Mouse (Mus musculus): ENCODE results near the gene Col13a1. TPM values are rescaled to one million over a fixed set of nuclear protein-coding genes. Genes with fewer than 3 reads are reported as not detected.

Col13a1 gene
- polyA plus RNA-seq, 1 experiment from 2014 or later, result 3.5 TPM

GRCm38 (mm10) chr10:61839326-61839725, 139.6 kb downstream of the Col13a1 start:
- H3K9me3 ChIP-seq (replicated peaks), result no peaks in the 10 kb centered on the region
- H3K9ac ChIP-seq (replicated peaks), result no peak overlapping the region
- no peak for ATAC-seq (ENCODE audit: low FRiP score)
- no peak overlapping the region for H3K4me2 ChIP-seq
- H3K27me3 ChIP-seq (replicated peaks), result no peaks in the 10 kb centered on the region
- no peaks in the 10 kb centered on the region for H3K36me3 ChIP-seq
- WGBS, result 71% methylated on average over 9 of the region's 9 CpGs
- no peak overlapping the region for H3K27ac ChIP-seq (replicated peaks)
- no peak overlapping the region for H3K4me3 ChIP-seq (replicated peaks)
- H3K4me1 ChIP-seq, result peaks cover 8% of the 10 kb centered on the region; the same call in 1 of the 2 replicates

DNA sequence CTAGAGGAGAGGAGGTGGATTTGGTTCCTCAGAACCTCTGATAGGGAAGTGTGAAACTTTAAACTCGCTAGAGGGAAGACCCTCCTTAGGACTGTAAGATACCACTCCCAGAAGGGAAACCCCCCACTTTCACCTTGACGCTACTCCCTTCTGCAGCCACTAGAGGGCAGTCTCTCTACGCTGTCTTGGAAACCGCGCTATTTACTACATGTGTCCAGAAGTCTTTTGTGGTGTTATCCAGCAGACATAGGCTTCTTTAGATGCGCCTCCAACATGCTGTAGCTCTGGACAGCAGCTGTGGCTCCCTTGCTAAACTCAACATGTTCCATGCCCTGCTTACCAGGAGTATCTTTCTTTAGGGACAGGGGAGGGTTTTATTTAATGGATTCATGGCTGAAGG, 140.1 kb downstream of the Col13a1 start:
- H3K27ac ChIP-seq (replicated peaks), result no peak overlapping the region

DNA sequence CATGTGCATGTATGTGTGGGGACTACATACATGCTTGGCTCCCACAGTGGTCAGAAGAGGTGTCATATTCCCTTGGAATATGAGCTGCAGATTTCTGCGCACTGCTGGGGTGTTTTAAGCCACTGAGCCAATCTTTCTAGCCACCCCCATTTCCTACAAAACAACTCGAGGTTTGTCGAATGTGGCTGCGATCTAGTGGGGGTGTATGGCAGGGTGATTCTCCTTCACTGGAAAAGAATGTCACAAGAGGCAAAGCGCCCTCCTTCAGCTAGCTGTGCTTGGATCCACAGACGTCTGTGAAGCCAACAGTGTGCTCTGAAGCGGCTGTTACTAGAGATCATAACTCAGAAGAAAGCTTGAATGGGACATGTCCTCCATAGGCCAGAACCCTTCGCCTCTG, 141.6 kb downstream of the Col13a1 start:
- Histone ChIP-seq H3K4me1 (peaks cover 8% of the 10 kb centered on the region; the same call in 1 of the 2 replicates), H3K36me3 (no peaks in the 10 kb centered on the region), H3K27ac (replicated peaks) (no peak overlapping the region), H3K4me3 (replicated peaks) (no peak overlapping the region), H3K9me3 (replicated peaks) (no peaks in the 10 kb centered on the region), H3K27me3 (replicated peaks) (no peaks in the 10 kb centered on the region), H3K4me2 (no peak overlapping the region), H3K9ac (replicated peaks) (no peak overlapping the region)
- 69% methylated on average over 8 of the region's 8 CpGs for WGBS
- ATAC-seq (ENCODE audit: low FRiP score), result no peak

More for the DNA sequence above, 140.1 kb downstream of the Col13a1 start:
- peak; percentile 58 for ATAC-seq (ENCODE audit: low FRiP score)
- WGBS, result 2% methylated on average over 6 of the region's 6 CpGs
- Histone ChIP-seq H3K4me2 (no peak overlapping the region), H3K36me3 (no peaks in the 10 kb centered on the region), H3K9ac (replicated peaks) (no peak overlapping the region), H3K4me3 (replicated peaks) (no peak overlapping the region), H3K27me3 (replicated peaks) (no peaks in the 10 kb centered on the region), H3K4me1 (peaks cover 8% of the 10 kb centered on the region; the same call in 1 of the 2 replicates), H3K9me3 (replicated peaks) (no peaks in the 10 kb centered on the region)

DNA sequence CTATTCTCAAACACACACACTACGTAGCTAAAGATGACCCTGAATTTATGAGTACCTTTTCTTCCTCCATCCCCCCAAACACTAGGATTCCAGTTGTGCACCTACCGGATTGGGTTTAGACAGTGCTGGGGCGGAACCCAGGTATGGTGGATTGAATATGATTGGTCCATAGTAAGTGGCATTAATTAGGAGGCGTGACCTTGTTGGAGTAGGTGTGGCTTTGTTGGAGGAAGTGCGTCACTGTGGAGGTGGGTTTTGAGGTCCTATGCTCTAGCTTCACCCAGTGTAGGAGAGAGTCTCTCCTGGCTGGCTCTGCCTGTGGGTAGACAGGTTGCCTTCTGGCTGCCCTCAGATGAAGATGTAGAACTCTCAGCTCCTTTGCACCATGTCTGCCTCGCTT, 144.6 kb downstream of the Col13a1 start:
- no peak overlapping the region for H3K27ac ChIP-seq (replicated peaks)
- WGBS, result 94% methylated on average over 6 of the region's 6 CpGs
- peaks cover 5% of the 10 kb centered on the region; the same call in 1 of the 2 replicates for H3K4me1 ChIP-seq
- H3K9ac ChIP-seq (replicated peaks), result no peak overlapping the region
- H3K36me3 ChIP-seq, result no peaks in the 10 kb centered on the region
- no peaks in the 10 kb centered on the region for H3K9me3 ChIP-seq (replicated peaks)
- no peak for ATAC-seq (ENCODE audit: low FRiP score)
- no peak overlapping the region for H3K4me2 ChIP-seq
- H3K27me3 ChIP-seq (replicated peaks), result no peaks in the 10 kb centered on the region
- H3K4me3 ChIP-seq (replicated peaks), result no peak overlapping the region

DNA sequence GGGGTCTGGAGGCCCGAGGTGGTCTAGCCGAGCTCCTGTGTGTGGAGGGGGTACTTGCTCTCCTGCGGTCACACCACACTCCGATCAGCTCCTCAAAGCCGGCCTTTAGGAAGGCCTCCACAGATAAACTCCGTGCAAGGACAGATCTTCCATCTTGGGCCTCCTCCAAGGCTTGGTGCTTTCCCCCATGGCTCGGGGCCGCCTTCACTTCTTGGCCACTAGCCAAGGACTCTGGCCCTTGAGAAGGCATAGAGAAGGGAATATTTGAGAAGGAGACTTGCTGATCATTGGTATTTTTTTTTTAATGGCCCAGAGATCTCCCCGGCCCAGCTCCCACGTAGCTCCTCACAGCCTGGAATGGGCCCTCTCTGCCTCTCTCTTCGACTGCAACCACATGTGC, 146.2 kb downstream of the Col13a1 start:
- no peak for ATAC-seq (ENCODE audit: low FRiP score)
- H3K36me3 ChIP-seq, result no peaks in the 10 kb centered on the region
- H3K4me3 ChIP-seq (replicated peaks), result no peak overlapping the region
- 90% methylated on average over 11 of the region's 11 CpGs for WGBS
- H3K27me3 ChIP-seq (replicated peaks), result no peaks in the 10 kb centered on the region
- no peaks in the 10 kb centered on the region; the same call in 1 of the 2 replicates for H3K4me1 ChIP-seq
- H3K9ac ChIP-seq (replicated peaks), result no peak overlapping the region
- H3K9me3 ChIP-seq (replicated peaks), result no peaks in the 10 kb centered on the region
- no peak overlapping the region for H3K27ac ChIP-seq (replicated peaks)
- no peak overlapping the region for H3K4me2 ChIP-seq

- WGBS, result 93% methylated on average over 6 of the region's 6 CpGs
- H3K4me1 ChIP-seq, result no peaks in the 10 kb centered on the region; the same call in 1 of the 2 replicates
- H3K4me3 ChIP-seq (replicated peaks), result no peak overlapping the region
- H3K27ac ChIP-seq (replicated peaks), result no peak overlapping the region
- no peak overlapping the region for H3K9ac ChIP-seq (replicated peaks)
- no peaks in the 10 kb centered on the region for H3K36me3 ChIP-seq
- no peaks in the 10 kb centered on the region for H3K27me3 ChIP-seq (replicated peaks)
- no peak for ATAC-seq (ENCODE audit: low FRiP score)
- no peak overlapping the region for H3K4me2 ChIP-seq
- no peaks in the 10 kb centered on the region for H3K9me3 ChIP-seq (replicated peaks)
Observed at GRCm38 (mm10) chr10:61831741-61832140, 147.2 kb downstream of the Col13a1 start.

DNA sequence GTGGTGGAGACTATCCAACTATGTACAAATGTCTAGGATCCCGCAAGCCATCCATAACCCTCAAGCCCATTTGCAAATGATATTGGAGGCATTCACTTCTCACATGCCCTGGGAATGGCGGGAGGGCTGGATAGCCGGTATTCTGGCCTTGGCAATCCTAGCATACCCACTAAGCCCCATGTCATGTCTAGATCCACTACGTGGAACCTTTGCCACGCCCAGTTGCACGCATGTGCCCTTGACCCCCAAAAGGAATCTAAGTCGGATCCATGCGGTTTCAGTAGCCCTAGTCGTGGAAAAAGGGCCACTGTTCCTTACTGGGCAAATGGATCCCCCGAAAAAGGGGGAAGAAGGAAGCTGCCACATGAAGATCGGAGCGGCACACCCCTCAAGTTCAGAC, 147.7 kb downstream of the Col13a1 start:
- no peak for ATAC-seq (ENCODE audit: low FRiP score)
- no peak overlapping the region for H3K27ac ChIP-seq (replicated peaks)
- no peak overlapping the region for H3K4me2 ChIP-seq
- no peak overlapping the region for H3K9ac ChIP-seq (replicated peaks)
- H3K4me1 ChIP-seq, result no peaks in the 10 kb centered on the region; the same call in 1 of the 2 replicates
- no peaks in the 10 kb centered on the region for H3K36me3 ChIP-seq
- H3K9me3 ChIP-seq (replicated peaks), result no peaks in the 10 kb centered on the region
- whole genome bisulfite sequencing, result 86% methylated on average over 12 of the region's 12 CpGs
- no peak overlapping the region for H3K4me3 ChIP-seq (replicated peaks)
- H3K27me3 ChIP-seq (replicated peaks), result no peaks in the 10 kb centered on the region

GRCm38 (mm10) chr10:61830817-61831216, 148.1 kb downstream of the Col13a1 start:
- Histone ChIP-seq H3K4me2 (no peak overlapping the region), H3K36me3 (no peaks in the 10 kb centered on the region), H3K4me1 (no peaks in the 10 kb centered on the region; the same call in 1 of the 2 replicates), H3K9me3 (replicated peaks) (no peaks in the 10 kb centered on the region), H3K27ac (replicated peaks) (no peak overlapping the region), H3K27me3 (replicated peaks) (no peaks in the 10 kb centered on the region), H3K9ac (replicated peaks) (no peak overlapping the region), H3K4me3 (replicated peaks) (no peak overlapping the region)
- ATAC-seq (ENCODE audit: low FRiP score), result no peak
- WGBS, result 58% methylated on average over 9 of the region's 9 CpGs

GRCm38 (mm10) chr10:61829046-61829445, 149.9 kb downstream of the Col13a1 start:
- Histone ChIP-seq H3K4me2 (no peak overlapping the region), H3K27ac (replicated peaks) (no peak overlapping the region), H3K4me3 (replicated peaks) (no peak overlapping the region), H3K27me3 (replicated peaks) (no peaks in the 10 kb centered on the region), H3K4me1 (no peaks in the 10 kb centered on the region; the same call in 1 of the 2 replicates), H3K36me3 (no peaks in the 10 kb centered on the region), H3K9me3 (replicated peaks) (no peaks in the 10 kb centered on the region), H3K9ac (replicated peaks) (no peak overlapping the region)
- ATAC-seq (ENCODE audit: low FRiP score), result no peak
- WGBS, result 56% methylated on average over 4 of the region's 4 CpGs

DNA sequence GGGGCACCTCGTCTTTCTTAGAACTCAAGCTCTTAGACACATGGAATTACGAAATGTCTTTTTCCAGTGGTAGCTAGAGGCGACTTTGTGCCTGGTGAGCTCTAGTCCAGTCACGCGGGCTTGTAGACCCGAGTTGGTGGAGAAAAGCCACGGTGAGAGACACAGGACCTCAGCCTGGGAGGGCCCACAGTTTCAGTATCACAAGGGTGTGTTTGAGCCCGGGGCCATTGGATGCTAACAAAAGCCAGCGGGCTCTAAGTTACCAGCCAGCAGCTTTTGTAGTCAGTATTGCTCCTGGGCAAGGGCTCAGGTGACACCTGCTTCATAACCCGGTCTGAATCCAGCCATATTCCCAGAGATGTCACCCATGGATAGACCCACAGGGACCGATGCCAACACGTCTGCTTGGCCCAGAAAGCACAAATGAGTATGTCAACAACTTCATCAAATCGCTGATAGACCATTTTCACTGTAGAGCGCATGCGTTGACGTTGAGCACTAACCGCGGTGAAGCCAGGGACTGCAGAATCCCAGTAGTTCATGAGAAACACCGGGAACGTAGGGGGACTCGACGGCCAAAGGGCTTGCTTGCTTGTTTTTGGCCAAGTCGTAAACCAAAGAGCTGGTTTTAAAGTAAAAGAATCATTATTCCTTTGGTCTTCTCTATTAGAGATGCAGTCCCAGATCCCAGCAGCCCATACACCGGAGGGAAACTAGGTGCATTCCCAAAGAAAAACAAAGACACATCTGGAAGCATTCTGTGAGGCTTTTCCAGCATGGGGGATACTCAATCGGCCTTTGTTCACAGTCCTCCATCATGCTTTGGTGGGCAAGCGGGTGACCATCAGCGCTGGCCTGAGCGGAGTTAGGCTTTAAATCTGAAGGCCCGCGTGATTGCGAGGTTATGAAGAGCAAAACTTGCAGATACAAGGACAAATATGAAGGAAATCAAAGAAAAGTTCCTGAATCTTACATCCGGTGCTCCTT, 150.7 kb downstream of the Col13a1 start:
- 88% methylated on average over 32 of the region's 32 CpGs for WGBS
- Histone ChIP-seq H3K36me3 (no peaks in the 10 kb centered on the region), H3K4me3 (replicated peaks) (no peak overlapping the region), H3K27me3 (replicated peaks) (no peaks in the 10 kb centered on the region), H3K4me1 (no peaks in the 10 kb centered on the region; the same call in 1 of the 2 replicates), H3K27ac (replicated peaks) (no peak overlapping the region), H3K4me2 (no peak overlapping the region), H3K9me3 (replicated peaks) (no peaks in the 10 kb centered on the region), H3K9ac (replicated peaks) (no peak overlapping the region)
- no peak for ATAC-seq (ENCODE audit: low FRiP score)

GRCm38 (mm10) chr10:61826753-61827435, 152.0 kb downstream of the Col13a1 start:
- Histone ChIP-seq H3K4me3 (replicated peaks) (no peak overlapping the region), H3K4me2 (no peak overlapping the region), H3K27me3 (replicated peaks) (no peaks in the 10 kb centered on the region), H3K9me3 (replicated peaks) (no peaks in the 10 kb centered on the region), H3K36me3 (no peaks in the 10 kb centered on the region), H3K27ac (replicated peaks) (no peak overlapping the region), H3K9ac (replicated peaks) (no peak overlapping the region), H3K4me1 (peaks cover 2% of the 10 kb centered on the region; the same call in 1 of the 2 replicates)
- no peak for ATAC-seq (ENCODE audit: low FRiP score)
- 44% methylated on average over 16 of the region's 16 CpGs for WGBS
